Mouse (Mus musculus) limb, embryonic 15.5 days (tissue): ENCODE results near the gene F2rl1. TPM values are rescaled to one million over a fixed set of nuclear protein-coding genes. Genes with fewer than 3 reads are reported as not detected.
"Not testable (repeated sequence)": the region's sequence is repeated elsewhere in the genome, so short reads cannot be mapped to it uniquely, and the experiment has no call there.

Experiments used
- ATAC-seq: fragments of 200-750 bp; cut with Nextera tagmentation; 2 replicates; pipeline ENCODE4 v1.8.0; 2017; ENCODE audit warnings: low read depth, moderate TSS enrichment; ENCODE audit not compliant: insufficient number of reproducible peaks, low FRiP score, low TSS enrichment
- H3K27ac ChIP-seq: fragments of 300-500 bp; sonication (generic); 2 replicates; pipeline ENCODE4 v1.5.1; 2015; ENCODE audit warnings: moderate library complexity, mild to moderate bottlenecking, inconsistent platforms
- H3K27me3 ChIP-seq: fragments of 300-500 bp; sonication (generic); 2 replicates; pipeline ENCODE4 v1.6.1; 2015; ENCODE audit warnings: inconsistent platforms
- H3K36me3 ChIP-seq: fragments of 300-500 bp; sonication (generic); 2 replicates; pipeline ENCODE4 v1.6.1; 2015; ENCODE audit warnings: inconsistent platforms
- H3K4me1 ChIP-seq: fragments of 300-500 bp; sonication (generic); 2 replicates; pipeline ENCODE4 v1.6.1; 2015; ENCODE audit warnings: inconsistent platforms
- H3K4me2 ChIP-seq: fragments of 300-500 bp; sonication (generic); 2 replicates; pipeline ENCODE4 v1.6.1; 2015; ENCODE audit warnings: mild to moderate bottlenecking, inconsistent platforms
- H3K4me3 ChIP-seq: fragments of 300-500 bp; sonication (generic); 2 replicates; pipeline ENCODE4 v1.5.1; 2015; ENCODE audit warnings: mild to moderate bottlenecking, inconsistent platforms
- H3K9ac ChIP-seq: fragments of 300-500 bp; sonication (generic); 2 replicates; pipeline ENCODE4 v1.6.1; 2015; ENCODE audit warnings: inconsistent platforms
- H3K9me3 ChIP-seq: fragments of 300-500 bp; sonication (generic); 2 replicates; pipeline ENCODE4 v1.6.1; 2016; ENCODE audit warnings: inconsistent platforms
- WGBS: fragments of 180-500 bp; shearing (Covaris S2); methylation state at CpG from one replicate; pipeline ENCODE4 v1.1.7; 2015; 5-methylcytosine and 5-hydroxymethylcytosine counted together
- polyA plus RNA-seq: library from polyadenylated mRNA; unstranded; fragments of >200 nt; fragmentation: Nextera tagmentation; extraction: Ambion mirVana; gene quantifications from 2 replicates; pipeline ENCODE4 v1.2.1, GENCODE M21; 2015

The F2rl1 gene
- polyA plus RNA-seq, 1 experiment from 2014 or later: 5.3 TPM

GRCm38 (mm10) chr13:95548856-95549255, 23.8 kb upstream of the F2rl1 start:
- H3K9ac ChIP-seq: no peak overlapping the region
- 8% methylated on average over 6 of the region's 6 CpGs for WGBS
- H3K27ac ChIP-seq: peak overlapping the region; percentile 68
- H3K4me2 ChIP-seq: peak overlapping the region; percentile 40
- H3K4me1 ChIP-seq: peaks cover 34% of the 10 kb centered on the region
- H3K9me3 ChIP-seq: no peaks in the 10 kb centered on the region
- H3K27me3 ChIP-seq: no peaks in the 10 kb centered on the region
- peak overlapping the region; percentile 25; the same call in 1 of the 2 replicates for H3K4me3 ChIP-seq
- no peaks in the 10 kb centered on the region for H3K36me3 ChIP-seq
- ATAC-seq: no peak

GRCm38 (mm10) chr13:95548291-95548789, 23.3 kb upstream of the F2rl1 start:
- WGBS: 9% methylated on average over 20 of the region's 20 CpGs
- Histone ChIP-seq H3K9ac (no peak overlapping the region), H3K27ac (peak overlapping the region; percentile 68), H3K4me2 (peak overlapping the region; percentile 40), H3K4me1 (peaks cover 32% of the 10 kb centered on the region), H3K27me3 (no peaks in the 10 kb centered on the region), H3K36me3 (no peaks in the 10 kb centered on the region), H3K4me3 (peak overlapping the region; percentile 25), H3K9me3 (no peaks in the 10 kb centered on the region)
- ATAC-seq: peak; percentile 45; the same call in 1 of the 2 replicates

DNA sequence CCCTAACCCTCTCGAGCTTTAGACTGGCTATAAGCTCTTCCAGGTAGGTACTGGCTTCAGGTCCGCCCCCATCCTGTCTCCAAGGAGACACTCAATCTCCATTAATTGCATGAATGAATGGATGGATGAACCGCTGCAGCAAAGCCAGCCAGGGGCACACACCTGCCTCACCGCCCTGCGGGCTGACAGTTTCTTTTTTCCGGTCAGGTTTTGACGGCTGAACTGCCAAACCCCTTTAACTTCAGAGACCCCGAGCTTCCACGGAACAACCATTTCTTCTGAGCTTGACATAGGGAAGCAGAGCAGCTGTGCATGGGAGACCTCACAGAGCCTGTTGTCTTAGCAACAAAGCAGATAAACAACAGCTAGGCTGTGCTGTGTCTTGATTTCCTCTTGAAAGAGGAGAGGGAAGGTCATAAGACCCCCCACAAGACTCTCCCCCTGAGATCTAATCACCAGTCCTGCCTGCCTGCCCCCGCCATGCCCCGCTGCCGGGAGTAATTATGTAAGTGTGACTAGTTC, 22.1 kb upstream of the F2rl1 start:
- Histone ChIP-seq H3K36me3 (no peaks in the 10 kb centered on the region), H3K4me3 (no peak overlapping the region), H3K27me3 (no peaks in the 10 kb centered on the region), H3K4me1 (peaks cover 32% of the 10 kb centered on the region), H3K9me3 (no peaks in the 10 kb centered on the region), H3K4me2 (no peak overlapping the region), H3K27ac (peak overlapping the region; percentile 43; the same call in 1 of the 2 replicates), H3K9ac (no peak overlapping the region)
- ATAC-seq: no peak
- 33% methylated on average over 12 of the region's 12 CpGs for WGBS

DNA sequence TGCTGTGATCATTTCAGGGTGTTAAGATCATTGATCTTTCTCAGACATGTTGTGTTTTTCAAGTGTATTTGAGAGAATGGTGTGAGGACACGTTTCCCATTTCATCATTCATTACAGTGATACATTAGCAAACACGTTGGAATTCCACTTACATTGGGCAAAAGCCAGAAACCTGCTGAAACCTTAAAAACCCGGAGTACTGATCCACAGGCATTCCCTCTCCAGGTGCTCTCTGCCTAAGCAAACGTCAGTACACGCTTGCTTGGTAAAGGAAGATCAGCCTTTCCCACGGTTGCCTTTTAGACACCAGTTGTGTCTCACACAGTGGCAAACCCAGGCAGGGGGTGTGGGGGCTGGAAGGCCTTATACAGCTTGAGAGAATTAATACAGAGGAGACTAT, 21.2 kb upstream of the F2rl1 start:
- no peak overlapping the region for H3K4me3 ChIP-seq
- no peak overlapping the region for H3K4me2 ChIP-seq
- no peak for ATAC-seq
- no peaks in the 10 kb centered on the region for H3K36me3 ChIP-seq
- H3K27me3 ChIP-seq: no peaks in the 10 kb centered on the region
- 35% methylated on average over 6 of the region's 6 CpGs for WGBS
- no peak overlapping the region for H3K9ac ChIP-seq
- H3K4me1 ChIP-seq: peaks cover 32% of the 10 kb centered on the region
- no peaks in the 10 kb centered on the region for H3K9me3 ChIP-seq
- peak overlapping the region; percentile 43; the same call in 1 of the 2 replicates for H3K27ac ChIP-seq

- ATAC-seq: peak; percentile 65; the same call in 1 of the 2 replicates
- Histone ChIP-seq H3K9me3 (no peaks in the 10 kb centered on the region), H3K27me3 (no peaks in the 10 kb centered on the region), H3K4me3 (no peak overlapping the region), H3K4me1 (peaks cover 32% of the 10 kb centered on the region), H3K36me3 (no peaks in the 10 kb centered on the region), H3K9ac (no peak overlapping the region), H3K27ac (no peak overlapping the region; the same call in none of the 2 replicates), H3K4me2 (no peak overlapping the region)
- 33% methylated on average over 7 of the region's 7 CpGs for WGBS
Observed at GRCm38 (mm10) chr13:95545729-95546186, 20.7 kb upstream of the F2rl1 start.

- no peak overlapping the region for H3K27ac ChIP-seq
- no peaks in the 10 kb centered on the region for H3K27me3 ChIP-seq
- H3K36me3 ChIP-seq: no peaks in the 10 kb centered on the region
- no peak for ATAC-seq
- no peaks in the 10 kb centered on the region for H3K9me3 ChIP-seq
- peaks cover 23% of the 10 kb centered on the region for H3K4me1 ChIP-seq
- H3K4me2 ChIP-seq: no peak overlapping the region
- WGBS: 64% methylated on average over 5 of the region's 5 CpGs
- no peak overlapping the region for H3K9ac ChIP-seq
- no peak overlapping the region for H3K4me3 ChIP-seq
Observed at GRCm38 (mm10) chr13:95538021-95538420, 13.0 kb upstream of the F2rl1 start.

- H3K27ac ChIP-seq: no peak overlapping the region
- ATAC-seq: no peak
- H3K4me2 ChIP-seq: no peak overlapping the region
- peaks cover 23% of the 10 kb centered on the region for H3K4me1 ChIP-seq
- no peaks in the 10 kb centered on the region for H3K9me3 ChIP-seq
- 29% methylated on average over 5 of the region's 5 CpGs for WGBS
- H3K4me3 ChIP-seq: no peak overlapping the region
- H3K36me3 ChIP-seq: no peaks in the 10 kb centered on the region
- no peaks in the 10 kb centered on the region for H3K27me3 ChIP-seq
- H3K9ac ChIP-seq: no peak overlapping the region
Observed at GRCm38 (mm10) chr13:95536117-95536493, 11.1 kb upstream of the F2rl1 start.

DNA sequence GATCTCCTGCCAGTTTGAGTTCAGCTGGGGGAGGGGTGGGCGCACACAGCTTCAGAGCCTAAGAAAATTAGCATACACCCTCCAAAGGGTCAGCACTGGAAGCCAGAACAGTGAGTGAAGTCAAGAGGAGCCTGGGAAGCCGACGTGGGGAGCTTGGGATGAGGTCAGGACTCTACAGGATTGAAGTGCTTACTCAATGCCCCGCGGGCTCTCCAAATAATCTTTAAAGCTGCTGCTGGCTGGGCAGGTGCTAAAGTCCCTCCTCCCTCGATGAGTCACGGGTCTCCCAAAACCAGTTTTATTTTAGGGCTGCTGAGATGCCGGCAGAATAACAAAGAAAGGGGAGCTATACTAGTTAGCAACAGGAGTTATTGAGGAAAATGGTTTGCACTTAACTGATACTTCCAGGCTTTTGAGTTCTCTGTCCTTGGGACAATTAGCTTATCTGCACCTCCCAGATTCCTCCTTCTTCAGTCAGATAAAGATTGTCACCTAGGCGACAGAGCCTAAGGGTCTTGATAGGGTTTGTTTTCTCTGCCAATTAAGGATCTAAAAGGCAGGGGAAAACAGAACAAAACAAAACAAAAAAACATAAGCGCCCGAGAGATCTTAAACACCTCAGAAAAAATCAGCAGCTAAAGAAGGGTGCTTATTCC, 10.6 kb upstream of the F2rl1 start:
- Histone ChIP-seq H3K4me3 (no peak overlapping the region), H3K27ac (no peak overlapping the region), H3K9ac (no peak overlapping the region), H3K4me1 (peaks cover 23% of the 10 kb centered on the region), H3K27me3 (no peaks in the 10 kb centered on the region), H3K4me2 (no peak overlapping the region), H3K36me3 (no peaks in the 10 kb centered on the region), H3K9me3 (no peaks in the 10 kb centered on the region)
- peak; percentile 53; the same call in 1 of the 2 replicates for ATAC-seq
- 10% methylated on average over 11 of the region's 11 CpGs for WGBS

DNA sequence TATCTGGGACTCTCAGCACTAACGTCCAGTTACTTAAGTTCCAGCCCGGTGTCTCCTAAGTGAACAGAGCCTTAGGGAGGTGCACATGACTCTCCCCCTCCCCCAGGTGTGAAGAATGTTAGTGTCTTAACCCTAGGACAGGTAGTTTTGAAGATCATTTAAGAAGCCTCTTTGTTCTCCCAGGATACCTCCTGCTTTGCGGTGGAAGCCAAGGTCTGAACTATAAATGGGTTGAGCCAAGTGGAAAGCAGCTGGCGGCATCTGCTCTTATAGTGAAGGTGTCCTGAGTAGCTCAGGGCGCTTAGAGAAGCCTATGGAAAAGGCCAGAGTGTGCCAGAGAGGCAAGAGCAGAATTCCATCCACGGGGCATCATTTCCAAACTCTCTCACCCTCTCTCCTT, 10.0 kb upstream of the F2rl1 start:
- Histone ChIP-seq H3K9me3 (no peaks in the 10 kb centered on the region), H3K4me1 (peaks cover 23% of the 10 kb centered on the region), H3K9ac (no peak overlapping the region), H3K27ac (no peak overlapping the region), H3K27me3 (no peaks in the 10 kb centered on the region), H3K36me3 (no peaks in the 10 kb centered on the region), H3K4me3 (no peak overlapping the region), H3K4me2 (no peak overlapping the region)
- no peak for ATAC-seq
- 10% methylated on average over 6 of the region's 6 CpGs for WGBS

DNA sequence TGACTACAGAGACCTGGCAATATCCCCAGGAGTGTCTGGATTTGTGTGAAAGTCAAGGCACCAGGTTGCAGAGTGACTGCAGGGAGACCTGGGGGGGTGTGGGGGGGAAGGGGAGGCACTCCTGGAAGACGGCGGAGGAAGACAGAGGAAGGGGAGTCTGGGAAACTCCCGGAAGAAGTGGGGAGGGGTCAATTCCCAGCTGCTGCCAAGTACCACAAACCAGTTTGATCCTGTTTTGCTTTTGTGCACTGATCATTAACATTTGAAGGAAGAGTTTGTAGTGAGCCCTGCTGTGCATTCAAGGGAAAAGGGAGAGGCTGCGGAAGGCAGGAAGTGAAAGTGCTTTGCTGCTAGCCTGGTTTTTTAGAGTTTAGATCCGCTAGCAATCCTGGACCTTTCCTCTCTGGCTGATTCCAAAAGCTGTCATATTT, 9.1 kb upstream of the F2rl1 start:
- no peaks in the 10 kb centered on the region for H3K27me3 ChIP-seq
- H3K27ac ChIP-seq: 0 out of 2 replicates have a peak overlapping the region, but pooled peaks have one; percentile 30
- H3K36me3 ChIP-seq: no peaks in the 10 kb centered on the region
- H3K9me3 ChIP-seq: no peaks in the 10 kb centered on the region
- ATAC-seq: no peak
- no peak overlapping the region for H3K9ac ChIP-seq
- 5% methylated on average over 5 of the region's 5 CpGs for WGBS
- peak overlapping the region; percentile 25 for H3K4me2 ChIP-seq
- H3K4me3 ChIP-seq: peak overlapping the region; percentile 8; the same call in 1 of the 2 replicates
- peaks cover 23% of the 10 kb centered on the region for H3K4me1 ChIP-seq

DNA sequence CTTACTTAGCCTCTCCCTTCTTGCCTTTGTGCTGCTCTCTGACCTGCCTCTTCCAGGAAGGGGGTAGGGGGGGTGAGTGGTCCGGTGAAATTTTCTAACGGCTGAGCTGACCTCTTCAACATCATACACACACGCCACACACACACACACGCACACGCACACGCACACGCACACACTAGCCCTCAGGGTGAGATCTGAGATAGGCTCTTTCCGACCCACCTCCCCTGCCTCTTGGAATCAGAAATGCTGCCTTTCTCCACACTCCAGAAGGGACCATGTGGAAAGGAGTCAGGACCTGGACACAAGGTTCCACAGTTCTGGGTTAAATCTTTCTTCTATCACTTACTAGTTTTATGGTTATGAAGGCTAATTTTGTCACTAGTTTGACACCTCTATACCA, 8.6 kb upstream of the F2rl1 start:
- Histone ChIP-seq H3K36me3 (no peaks in the 10 kb centered on the region), H3K27me3 (no peaks in the 10 kb centered on the region), H3K4me2 (no peak overlapping the region), H3K4me3 (no peak overlapping the region), H3K27ac (no peak overlapping the region), H3K9me3 (no peaks in the 10 kb centered on the region), H3K9ac (no peak overlapping the region), H3K4me1 (peaks cover 23% of the 10 kb centered on the region)
- WGBS: 27% methylated on average over 8 of the region's 8 CpGs
- ATAC-seq: no peak

DNA sequence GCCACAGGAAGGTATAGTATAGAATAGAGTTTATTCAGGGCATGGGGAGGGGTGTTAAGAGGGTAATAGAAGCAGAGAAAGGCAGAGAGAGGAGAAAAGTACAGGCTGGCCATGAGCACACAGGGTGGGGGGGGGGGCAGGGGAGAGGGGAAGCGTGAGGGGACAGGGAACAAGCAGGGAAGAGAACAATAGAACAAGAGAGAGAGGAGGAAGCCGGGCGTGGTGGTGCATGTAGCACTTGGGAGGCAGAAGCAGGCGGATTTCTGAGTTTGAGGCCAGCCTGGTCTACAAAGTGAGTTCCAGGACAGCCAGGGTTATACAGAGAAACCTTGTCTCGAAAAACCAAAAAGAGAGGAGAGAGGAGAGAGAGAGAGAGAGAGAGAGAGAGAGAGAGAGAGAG, 8.1 kb upstream of the F2rl1 start:
- H3K27me3 ChIP-seq: not testable (repeated sequence)

More for the DNA sequence above, 8.1 kb upstream of the F2rl1 start:
- H3K4me2 ChIP-seq, H3K9ac ChIP-seq, H3K27ac ChIP-seq, H3K4me3 ChIP-seq, H3K36me3 ChIP-seq, H3K9me3 ChIP-seq, ATAC-seq: not testable (repeated sequence)
- peaks cover 23% of the 10 kb centered on the region for H3K4me1 ChIP-seq
- WGBS: 83% methylated on average over 5 of the region's 5 CpGs
